Mouse (Mus musculus): ENCODE results near the gene Txn1. TPM values are rescaled to one million over a fixed set of nuclear protein-coding genes. Genes with fewer than 3 reads are reported as not detected.
A peak's percentile ranks its signal among the peaks of the same experiment; 100 is the strongest.

Txn1 gene
- polyA plus RNA-seq (2014; fragmentation: Nextera tagmentation; extraction: Ambion mirVana), result 392 and 414 TPM in 2 replicates

GRCm38 (mm10) chr4:57956029-57956960 is at the start of gene Txn1:
Txn1 (minus strand) TSS chr4:57956411.
- under 1% methylated on average over 67 of the region's 71 CpGs for WGBS
- H3K27ac ChIP-seq (ENCODE audit: low read depth, low read length), result peak within 1 kb of the TSS; percentile 82
- H3K4me1 ChIP-seq (replicated peaks; ENCODE audit: control insufficient read depth, insufficient read depth, low read length), result peaks cover 3% of the 10 kb centered on the region; the same call in 1 of the 2 replicates
- DNase-seq (ENCODE audit: low spot score) (peak; percentile 99), ATAC-seq (replicated peaks; ENCODE audit: low FRiP score) (peak; percentile 98)
- peaks cover 3% of the 10 kb centered on the region; the same call in 1 of the 2 replicates for H3K9me3 ChIP-seq (ENCODE audit: control insufficient read depth, low read length)
- peaks cover 4% of the 10 kb centered on the region for H3K36me3 ChIP-seq (ENCODE audit: control insufficient read depth, insufficient read depth, low read length)
- peak within 1 kb of the TSS; percentile 79 for H3K4me3 ChIP-seq (ENCODE audit: low read depth, low read length)
- H3K27me3 ChIP-seq (ENCODE audit: control insufficient read depth, insufficient read depth, low read length), result no peaks in the 10 kb centered on the region
- peak within 1 kb of the TSS; percentile 69 for H3K4me2 ChIP-seq (ENCODE audit: low read depth, low read length, severe bottlenecking)
- H3K9ac ChIP-seq (ENCODE audit: low read length), result peak within 1 kb of the TSS; percentile 88

GRCm38 (mm10) chr4:58003501-58003900 is 47.3 kb upstream of the Txn1 start:
- no peak overlapping the region for H3K4me3 ChIP-seq (ENCODE audit: low read depth, low read length)

GRCm38 (mm10) chr4:57991425-57991824 is 35.2 kb upstream of the Txn1 start:
- no peak for ATAC-seq (replicated peaks; ENCODE audit: low FRiP score)

More at GRCm38 (mm10) chr4:58003501-58003900, 47.3 kb upstream of the Txn1 start:
- H3K27me3 ChIP-seq (ENCODE audit: control insufficient read depth, insufficient read depth, low read length), result no peaks in the 10 kb centered on the region
- no peak for ATAC-seq (replicated peaks; ENCODE audit: low FRiP score)
- H3K27ac ChIP-seq (ENCODE audit: low read depth, low read length), result no peak overlapping the region
- H3K4me1 ChIP-seq (replicated peaks; ENCODE audit: control insufficient read depth, insufficient read depth, low read length), result no peaks in the 10 kb centered on the region
- no peak for DNase-seq (ENCODE audit: low spot score)
- H3K4me2 ChIP-seq (ENCODE audit: low read depth, low read length, severe bottlenecking), result no peak overlapping the region
- H3K9ac ChIP-seq (ENCODE audit: low read length), result no peak overlapping the region
- H3K36me3 ChIP-seq (ENCODE audit: control insufficient read depth, insufficient read depth, low read length), result no peaks in the 10 kb centered on the region
- H3K9me3 ChIP-seq (ENCODE audit: control insufficient read depth, low read length), result no peaks in the 10 kb centered on the region
- WGBS, result 68% methylated on average over 3 of the region's 3 CpGs

GRCm38 (mm10) chr4:57974400-57975117 is 18.3 kb upstream of the Txn1 start:
- no peak overlapping the region for H3K27ac ChIP-seq (ENCODE audit: low read depth, low read length)
- no peaks in the 10 kb centered on the region for H3K36me3 ChIP-seq (ENCODE audit: control insufficient read depth, insufficient read depth, low read length)
- H3K27me3 ChIP-seq (ENCODE audit: control insufficient read depth, insufficient read depth, low read length), result no peaks in the 10 kb centered on the region
- 92% methylated on average over 6 of the region's 6 CpGs for WGBS
- no peak overlapping the region for H3K4me3 ChIP-seq (ENCODE audit: low read depth, low read length)
- DNase-seq (ENCODE audit: low spot score) (no peak), ATAC-seq (replicated peaks; ENCODE audit: low FRiP score) (no peak)
- no peak overlapping the region for H3K4me2 ChIP-seq (ENCODE audit: low read depth, low read length, severe bottlenecking)
- no peak overlapping the region for H3K9ac ChIP-seq (ENCODE audit: low read length)
- H3K9me3 ChIP-seq (ENCODE audit: control insufficient read depth, low read length), result no peaks in the 10 kb centered on the region
- no peaks in the 10 kb centered on the region for H3K4me1 ChIP-seq (replicated peaks; ENCODE audit: control insufficient read depth, insufficient read depth, low read length)

More at GRCm38 (mm10) chr4:57991425-57991824, 35.2 kb upstream of the Txn1 start:
- Histone ChIP-seq H3K9me3 (ENCODE audit: control insufficient read depth, low read length) (no peaks in the 10 kb centered on the region), H3K4me2 (ENCODE audit: low read depth, low read length, severe bottlenecking) (no peak overlapping the region), H3K27ac (ENCODE audit: low read depth, low read length) (no peak overlapping the region), H3K27me3 (ENCODE audit: control insufficient read depth, insufficient read depth, low read length) (no peaks in the 10 kb centered on the region), H3K4me3 (ENCODE audit: low read depth, low read length) (no peak overlapping the region), H3K9ac (ENCODE audit: low read length) (no peak overlapping the region), H3K36me3 (ENCODE audit: control insufficient read depth, insufficient read depth, low read length) (no peaks in the 10 kb centered on the region), H3K4me1 (replicated peaks; ENCODE audit: control insufficient read depth, insufficient read depth, low read length) (no peaks in the 10 kb centered on the region)
- DNase-seq (ENCODE audit: low spot score), result no peak
- 88% methylated on average over 1 of the region's 1 CpGs for WGBS

- DNase-seq (ENCODE audit: low spot score), result no peak
- ATAC-seq (replicated peaks; ENCODE audit: low FRiP score), result no peak
- Histone ChIP-seq H3K27ac (ENCODE audit: low read depth, low read length) (no peak overlapping the region), H3K4me3 (ENCODE audit: low read depth, low read length) (no peak overlapping the region), H3K4me1 (replicated peaks; ENCODE audit: control insufficient read depth, insufficient read depth, low read length) (no peaks in the 10 kb centered on the region), H3K36me3 (ENCODE audit: control insufficient read depth, insufficient read depth, low read length) (no peaks in the 10 kb centered on the region), H3K4me2 (ENCODE audit: low read depth, low read length, severe bottlenecking) (no peak overlapping the region), H3K9ac (ENCODE audit: low read length) (no peak overlapping the region), H3K27me3 (ENCODE audit: control insufficient read depth, insufficient read depth, low read length) (no peaks in the 10 kb centered on the region), H3K9me3 (ENCODE audit: control insufficient read depth, low read length) (no peaks in the 10 kb centered on the region)
- 86% methylated on average over 6 of the region's 6 CpGs for WGBS
Measured at GRCm38 (mm10) chr4:57973592-57974268, 17.5 kb upstream of the Txn1 start.

- no peak overlapping the region for H3K4me3 ChIP-seq (ENCODE audit: low read depth, low read length)
- H3K4me2 ChIP-seq (ENCODE audit: low read depth, low read length, severe bottlenecking), result no peak overlapping the region
- no peaks in the 10 kb centered on the region for H3K9me3 ChIP-seq (ENCODE audit: control insufficient read depth, low read length)
- no peaks in the 10 kb centered on the region for H3K4me1 ChIP-seq (replicated peaks; ENCODE audit: control insufficient read depth, insufficient read depth, low read length)
- no peaks in the 10 kb centered on the region for H3K36me3 ChIP-seq (ENCODE audit: control insufficient read depth, insufficient read depth, low read length)
- H3K27ac ChIP-seq (ENCODE audit: low read depth, low read length), result no peak overlapping the region
- no peak overlapping the region for H3K9ac ChIP-seq (ENCODE audit: low read length)
- DNase-seq (ENCODE audit: low spot score), result no peak
- no peak for ATAC-seq (replicated peaks; ENCODE audit: low FRiP score)
- H3K27me3 ChIP-seq (ENCODE audit: control insufficient read depth, insufficient read depth, low read length), result no peaks in the 10 kb centered on the region
Measured at GRCm38 (mm10) chr4:57970285-57970684, 14.1 kb upstream of the Txn1 start.

- 80% methylated on average over 3 of the region's 3 CpGs for WGBS
Measured at GRCm38 (mm10) chr4:57967195-57967594, 11.0 kb upstream of the Txn1 start.

GRCm38 (mm10) chr4:57965516-57965915 is 9.3 kb upstream of the Txn1 start:
- DNase-seq (ENCODE audit: low spot score) (no peak), ATAC-seq (replicated peaks; ENCODE audit: low FRiP score) (no peak)
- Histone ChIP-seq H3K9me3 (ENCODE audit: control insufficient read depth, low read length) (no peaks in the 10 kb centered on the region), H3K27ac (ENCODE audit: low read depth, low read length) (no peak overlapping the region), H3K36me3 (ENCODE audit: control insufficient read depth, insufficient read depth, low read length) (no peaks in the 10 kb centered on the region), H3K27me3 (ENCODE audit: control insufficient read depth, insufficient read depth, low read length) (no peaks in the 10 kb centered on the region), H3K4me2 (ENCODE audit: low read depth, low read length, severe bottlenecking) (no peak overlapping the region), H3K4me1 (replicated peaks; ENCODE audit: control insufficient read depth, insufficient read depth, low read length) (no peaks in the 10 kb centered on the region), H3K9ac (ENCODE audit: low read length) (no peak overlapping the region), H3K4me3 (ENCODE audit: low read depth, low read length) (no peak overlapping the region)
- WGBS, result 94% methylated on average over 4 of the region's 4 CpGs

More at GRCm38 (mm10) chr4:57967195-57967594, 11.0 kb upstream of the Txn1 start:
- DNase-seq (ENCODE audit: low spot score) (no peak), ATAC-seq (replicated peaks; ENCODE audit: low FRiP score) (no peak)
- no peaks in the 10 kb centered on the region for H3K27me3 ChIP-seq (ENCODE audit: control insufficient read depth, insufficient read depth, low read length)
- no peaks in the 10 kb centered on the region for H3K4me1 ChIP-seq (replicated peaks; ENCODE audit: control insufficient read depth, insufficient read depth, low read length)
- no peak overlapping the region for H3K27ac ChIP-seq (ENCODE audit: low read depth, low read length)
- H3K9ac ChIP-seq (ENCODE audit: low read length), result no peak overlapping the region
- H3K4me3 ChIP-seq (ENCODE audit: low read depth, low read length), result no peak overlapping the region
- no peak overlapping the region for H3K4me2 ChIP-seq (ENCODE audit: low read depth, low read length, severe bottlenecking)
- no peaks in the 10 kb centered on the region for H3K36me3 ChIP-seq (ENCODE audit: control insufficient read depth, insufficient read depth, low read length)
- H3K9me3 ChIP-seq (ENCODE audit: control insufficient read depth, low read length), result no peaks in the 10 kb centered on the region

All from forebrain, embryonic 11.5 days (tissue).